Comparison of ENCODE assay signal across 20 mouse cellular contexts in the genomic region with DNA sequence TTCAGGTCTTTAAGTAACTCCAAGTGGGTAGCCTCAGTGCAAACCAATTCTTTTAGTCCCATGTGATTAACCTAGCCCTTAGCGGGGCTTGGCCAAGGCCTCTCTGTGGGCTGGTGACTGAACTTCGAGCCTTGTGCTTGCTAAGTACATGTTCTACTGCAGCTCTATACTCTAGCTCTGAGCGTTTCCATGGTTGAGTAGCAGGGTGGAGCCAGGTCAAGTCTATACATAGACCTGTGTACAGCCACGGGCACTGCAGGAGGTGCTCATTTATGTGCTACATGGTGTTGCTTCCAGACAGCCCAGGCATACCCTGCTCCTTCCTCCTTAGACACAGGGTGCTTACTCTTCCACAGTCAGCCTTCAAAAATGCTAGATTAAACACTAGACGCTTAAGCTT. TPM values are rescaled to one million over a fixed set of nuclear protein-coding genes. Genes with fewer than 3 reads are reported as not detected.
"Had no signal": no experiment of that assay in that cellular context is flagged by ENCODE, and none has a peak within 500 bp of the region (broad histone marks: within the 10 kb centered on the region; RNA-seq: fewer than 3 reads in every experiment).

No protein-coding gene starts in this region.

- ATAC-seq: hindbrain, postnatal 0 days; inflammation-experienced regulatory T-cells, adult 6 months; midbrain, embryonic 15.5 days had no signal

- H3K9ac ChIP-seq: midbrain, embryonic 12.5 days; midbrain, embryonic 15.5 days; neural tube, embryonic 13.5 days; stomach, embryonic 15.5 days had no signal

- H3K9me3 ChIP-seq: midbrain, embryonic 12.5 days; midbrain, embryonic 15.5 days; neural tube, embryonic 13.5 days; stomach, embryonic 15.5 days had no signal

- DNase-seq: kidney, adult 18-20 months; kidney, adult 9 months; kidney, postnatal 36 days; layer of hippocampus, postnatal 36 days; lung, adult 18-20 months; retina, postnatal 1 day; right cerebral cortex, postnatal 25 days; spleen, adult 18-20 months; thymus, adult 18-20 months; thymus, postnatal 36 days had no signal

- H3K36me3 ChIP-seq: midbrain, embryonic 12.5 days; midbrain, embryonic 15.5 days; neural tube, embryonic 13.5 days; stomach, embryonic 15.5 days had no signal

- H3K27me3 ChIP-seq: midbrain, embryonic 12.5 days; midbrain, embryonic 15.5 days; neural tube, embryonic 13.5 days; stomach, embryonic 15.5 days had no signal

- H3K27ac ChIP-seq: hindbrain, postnatal 0 days; kidney, postnatal 0 days; left cerebral cortex, adult 2 months; macrophage; midbrain, embryonic 12.5 days; midbrain, embryonic 15.5 days; neural tube, embryonic 13.5 days; stomach, embryonic 15.5 days had no signal

- H3K4me1 ChIP-seq: midbrain, embryonic 12.5 days; midbrain, embryonic 15.5 days; neural tube, embryonic 13.5 days had no signal

- H3K4me2 ChIP-seq: midbrain, embryonic 12.5 days; midbrain, embryonic 15.5 days; neural tube, embryonic 13.5 days; stomach, embryonic 15.5 days had no signal

- H3K4me3 ChIP-seq: left cerebral cortex, adult 2 months; midbrain, embryonic 12.5 days; midbrain, embryonic 15.5 days; myocyte; neural tube, embryonic 13.5 days; stomach, embryonic 15.5 days had no signal

RNA-seq across cellular contexts. Expression of a gene that starts 32.0 kb away (rescaled TPM):
- polyA plus RNA-seq: midbrain, embryonic 12.5 days; midbrain, embryonic 15.5 days; neural tube, embryonic 13.5 days had no signal
